In the genomic region with DNA sequence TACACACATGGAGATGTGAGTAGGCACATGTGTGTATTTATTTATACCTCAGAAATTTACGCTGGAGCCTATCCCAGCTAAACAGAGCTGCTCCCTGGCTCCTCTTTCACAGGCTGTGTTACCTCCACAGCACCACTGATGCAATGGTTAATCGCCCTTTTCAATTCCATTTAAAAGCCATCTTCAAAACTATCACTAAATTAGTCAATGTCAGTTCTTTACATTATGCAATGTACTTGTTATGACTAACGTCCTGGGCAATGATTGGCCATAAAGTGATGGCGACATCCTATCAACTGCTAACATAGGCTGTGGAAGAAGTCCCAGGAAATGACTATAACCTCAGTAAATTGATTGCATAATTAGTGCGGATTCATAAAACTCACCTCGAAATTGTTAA, we compare ENCODE assay signal across 16 mouse cellular contexts. TPM values are rescaled to one million over a fixed set of nuclear protein-coding genes. Genes with fewer than 3 reads are reported as not detected.
"Had no signal": no experiment of that assay in that cellular context is flagged by ENCODE, and none has a peak within 500 bp of the region (broad histone marks: within the 10 kb centered on the region; RNA-seq: fewer than 3 reads in every experiment).

No protein-coding gene starts in this region.

- H3K27ac ChIP-seq: layer of hippocampus, adult 2 months; limb, embryonic 13.5 days; liver, embryonic 12.5 days; liver, embryonic 15.5 days; macrophage had no signal

- DNase-seq: kidney, adult 2 months; kidney, postnatal 14 days; kidney, postnatal 4 days; layer of hippocampus, adult 9-11 months; liver; lung, adult 2 months; midbrain, embryonic 14.5 days; thymus, adult 18-20 months; thymus, postnatal 36 days had no signal

- ATAC-seq: intestine, postnatal 0 days; liver, embryonic 12.5 days had no signal

- H3K9me3 ChIP-seq: liver, embryonic 12.5 days; liver, embryonic 15.5 days had no signal

- H3K36me3 ChIP-seq: limb, embryonic 13.5 days; liver, embryonic 12.5 days; liver, embryonic 15.5 days had no signal

- H3K4me1 ChIP-seq: liver, embryonic 15.5 days had no signal

- H3K4me2 ChIP-seq: limb, embryonic 13.5 days; liver, embryonic 12.5 days; liver, embryonic 15.5 days; midbrain, embryonic 11.5 days had no signal

- H3K27me3 ChIP-seq: limb, embryonic 13.5 days; liver, embryonic 12.5 days; liver, embryonic 15.5 days had no signal

- H3K4me3 ChIP-seq: layer of hippocampus, adult 2 months; limb, embryonic 13.5 days; liver, embryonic 12.5 days; liver, embryonic 15.5 days had no signal

- H3K9ac ChIP-seq: limb, embryonic 13.5 days; liver, embryonic 12.5 days; liver, embryonic 15.5 days had no signal

RNA-seq across cellular contexts. Expression of gene S1pr3, which starts 26.9 kb away (rescaled TPM):
- polyA plus RNA-seq: macrophage had no signal
